Mouse (Mus musculus) midbrain, embryonic 11.5 days (tissue): Measurements from ENCODE around the gene Sh3bp5. TPM values are rescaled to one million over a fixed set of nuclear protein-coding genes. Genes with fewer than 3 reads are reported as not detected.

Experiments used
- ATAC-seq: fragments of 200-750 bp; cut with Nextera tagmentation; 2 replicates; pipeline ENCODE4 v1.8.0; 2017; ENCODE audit warnings: moderate TSS enrichment, moderate library complexity; ENCODE audit not compliant: low FRiP score
- DNase-seq: peaks from one replicate; pipeline ENCODE4 v3.0.0; 2015; ENCODE audit warnings: low spot score; ENCODE audit errors: missing footprints
- H3K27ac ChIP-seq: fragments of 300-500 bp; sonication (generic); 2 replicates; pipeline ENCODE4 v1.5.1; 2014; ENCODE audit warnings: low read depth, low read length
- H3K27me3 ChIP-seq: fragments of 300-500 bp; sonication (generic); 2 replicates; pipeline ENCODE4 v1.6.1; 2014; ENCODE audit warnings: mild to moderate bottlenecking, low read length, moderate library complexity, mixed read lengths; ENCODE audit not compliant: control insufficient read depth, insufficient read depth
- H3K36me3 ChIP-seq: fragments of 300-500 bp; sonication (generic); 2 replicates; pipeline ENCODE4 v1.6.1; 2014; ENCODE audit warnings: mild to moderate bottlenecking, low read length, moderate library complexity, mixed read lengths; ENCODE audit not compliant: control insufficient read depth, insufficient read depth
- H3K4me1 ChIP-seq: fragments of 300-500 bp; sonication (generic); 2 replicates; pipeline ENCODE4 v1.6.1; 2014; ENCODE audit warnings: low read length; ENCODE audit not compliant: control insufficient read depth, insufficient read depth
- H3K4me2 ChIP-seq: fragments of 300-500 bp; sonication (generic); 2 replicates; pipeline ENCODE4 v1.6.1; 2014; ENCODE audit warnings: mild to moderate bottlenecking, moderate library complexity
- H3K4me3 ChIP-seq: fragments of 300-500 bp; sonication (generic); 2 replicates; pipeline ENCODE4 v1.5.1; 2014; ENCODE audit warnings: low read depth, low read length
- H3K9ac ChIP-seq: fragments of 300-500 bp; sonication (generic); 2 replicates; pipeline ENCODE4 v1.6.1; 2014; ENCODE audit warnings: low read length
- H3K9me3 ChIP-seq: fragments of 300-500 bp; sonication (generic); 2 replicates; pipeline ENCODE4 v1.6.1; 2016; ENCODE audit warnings: low read length; ENCODE audit not compliant: control insufficient read depth
- WGBS: fragments of 180-500 bp; shearing (Covaris S2); extraction: QIAGEN DNeasy Blood & Tissue Kit; methylation state at CpG from one replicate; pipeline ENCODE4 v1.1.7; 2014; 5-methylcytosine and 5-hydroxymethylcytosine counted together
- polyA plus RNA-seq: library from polyadenylated mRNA; unstranded; fragments of >200 nt; fragmentation: Nextera tagmentation; extraction: Ambion mirVana; gene quantifications from 2 replicates; pipeline ENCODE4 v1.2.1, GENCODE M21; 2014

Sh3bp5 gene
- polyA plus RNA-seq, 1 experiment from 2014 or later: 15.3 TPM

GRCm38 (mm10) chr14:31385406-31385805 lies 50.5 kb downstream of the Sh3bp5 start:
- ATAC-seq (no peak), DNase-seq (no peak)
- no peaks in the 10 kb centered on the region for H3K36me3 ChIP-seq
- H3K4me3 ChIP-seq: no peak overlapping the region
- H3K27ac ChIP-seq: no peak overlapping the region
- H3K9ac ChIP-seq: no peak overlapping the region
- H3K4me1 ChIP-seq: no peaks in the 10 kb centered on the region
- 94% methylated on average over 5 of the region's 5 CpGs for WGBS
- H3K4me2 ChIP-seq: no peak overlapping the region
- H3K27me3 ChIP-seq: no peaks in the 10 kb centered on the region
- H3K9me3 ChIP-seq: no peaks in the 10 kb centered on the region

GRCm38 (mm10) chr14:31384366-31385323 lies 51.2 kb downstream of the Sh3bp5 start:
- Histone ChIP-seq H3K4me2 (no peak overlapping the region), H3K4me3 (no peak overlapping the region), H3K9ac (no peak overlapping the region), H3K27me3 (no peaks in the 10 kb centered on the region), H3K4me1 (no peaks in the 10 kb centered on the region), H3K9me3 (no peaks in the 10 kb centered on the region), H3K27ac (no peak overlapping the region), H3K36me3 (no peaks in the 10 kb centered on the region)
- ATAC-seq (no peak), DNase-seq (no peak)
- 83% methylated on average over 13 of the region's 13 CpGs for WGBS

- Histone ChIP-seq H3K27me3 (no peaks in the 10 kb centered on the region), H3K9me3 (no peaks in the 10 kb centered on the region), H3K36me3 (no peaks in the 10 kb centered on the region), H3K27ac (no peak overlapping the region), H3K9ac (no peak overlapping the region), H3K4me1 (no peaks in the 10 kb centered on the region), H3K4me2 (no peak overlapping the region), H3K4me3 (no peak overlapping the region)
- no peak for ATAC-seq
- DNase-seq: no peak
- 84% methylated on average over 11 of the region's 11 CpGs for WGBS
Observed at GRCm38 (mm10) chr14:31383470-31384050, 52.3 kb downstream of the Sh3bp5 start.

- no peak for DNase-seq
- Histone ChIP-seq H3K4me1 (no peaks in the 10 kb centered on the region), H3K9me3 (no peaks in the 10 kb centered on the region), H3K27me3 (no peaks in the 10 kb centered on the region), H3K9ac (no peak overlapping the region), H3K27ac (no peak overlapping the region), H3K4me3 (no peak overlapping the region), H3K4me2 (no peak overlapping the region), H3K36me3 (0 out of 2 replicates have a peak, but pooled peaks cover 1% of the 10 kb centered on the region)
- ATAC-seq: no peak
- 91% methylated on average over 8 of the region's 8 CpGs for WGBS
Observed at GRCm38 (mm10) chr14:31382276-31382675, 53.6 kb downstream of the Sh3bp5 start.

GRCm38 (mm10) chr14:31376331-31376730 lies 59.5 kb downstream of the Sh3bp5 start:
- no peak for ATAC-seq
- WGBS: 90% methylated on average over 3 of the region's 3 CpGs

GRCm38 (mm10) chr14:31374390-31374789 lies 61.5 kb downstream of the Sh3bp5 start:
- Histone ChIP-seq H3K36me3 (peaks cover 11% of the 10 kb centered on the region; the same call in 1 of the 2 replicates), H3K27me3 (no peaks in the 10 kb centered on the region)
- WGBS: 91% methylated on average over 6 of the region's 6 CpGs

More at GRCm38 (mm10) chr14:31376331-31376730, 59.5 kb downstream of the Sh3bp5 start:
- Histone ChIP-seq H3K9ac (no peak overlapping the region), H3K4me3 (no peak overlapping the region), H3K4me1 (no peaks in the 10 kb centered on the region), H3K4me2 (no peak overlapping the region), H3K9me3 (no peaks in the 10 kb centered on the region), H3K27ac (no peak overlapping the region), H3K36me3 (peaks cover 11% of the 10 kb centered on the region; the same call in 1 of the 2 replicates), H3K27me3 (no peaks in the 10 kb centered on the region)
- no peak for DNase-seq

GRCm38 (mm10) chr14:31369377-31369776 lies 66.5 kb downstream of the Sh3bp5 start:
- Histone ChIP-seq H3K27me3 (no peaks in the 10 kb centered on the region), H3K4me1 (no peaks in the 10 kb centered on the region), H3K4me2 (no peak overlapping the region), H3K9me3 (no peaks in the 10 kb centered on the region), H3K4me3 (no peak overlapping the region), H3K27ac (no peak overlapping the region), H3K9ac (no peak overlapping the region), H3K36me3 (peaks cover 3% of the 10 kb centered on the region; the same call in 1 of the 2 replicates)
- ATAC-seq (no peak), DNase-seq (no peak)
- WGBS: 92% methylated on average over 3 of the region's 3 CpGs

More at GRCm38 (mm10) chr14:31374390-31374789, 61.5 kb downstream of the Sh3bp5 start:
- ATAC-seq (no peak), DNase-seq (no peak)
- Histone ChIP-seq H3K4me3 (no peak overlapping the region), H3K4me2 (no peak overlapping the region), H3K4me1 (no peaks in the 10 kb centered on the region), H3K9me3 (no peaks in the 10 kb centered on the region), H3K27ac (no peak overlapping the region), H3K9ac (no peak overlapping the region)

- ATAC-seq: no peak
- Histone ChIP-seq H3K4me1 (no peaks in the 10 kb centered on the region), H3K27me3 (no peaks in the 10 kb centered on the region), H3K36me3 (peaks cover 9% of the 10 kb centered on the region; the same call in 1 of the 2 replicates), H3K27ac (no peak overlapping the region), H3K4me2 (no peak overlapping the region), H3K9ac (no peak overlapping the region), H3K4me3 (no peak overlapping the region), H3K9me3 (no peaks in the 10 kb centered on the region)
- WGBS: 90% methylated on average over 7 of the region's 7 CpGs
- no peak for DNase-seq
Observed at GRCm38 (mm10) chr14:31367951-31368350, 67.9 kb downstream of the Sh3bp5 start.

GRCm38 (mm10) chr14:31365350-31365749 lies 70.5 kb downstream of the Sh3bp5 start:
- Histone ChIP-seq H3K9ac (no peak overlapping the region), H3K27me3 (no peaks in the 10 kb centered on the region), H3K27ac (no peak overlapping the region), H3K36me3 (peaks cover 9% of the 10 kb centered on the region; the same call in 1 of the 2 replicates), H3K4me2 (no peak overlapping the region), H3K9me3 (no peaks in the 10 kb centered on the region), H3K4me1 (no peaks in the 10 kb centered on the region), H3K4me3 (no peak overlapping the region)
- ATAC-seq: no peak
- peak; percentile 95 for DNase-seq
